Mouse (Mus musculus): ENCODE measurements around the gene Gstt2.

Gene Gstt2

GRCm38 (mm10) chr10:75827668-75828360 is 9.4 kb downstream of the Gstt2 start:
- peak; percentile 95 for DNase-seq (ENCODE audit: low read depth, low spot score)

GRCm38 (mm10) chr10:75824530-75824929 is 12.7 kb downstream of the Gstt2 start:
- no peak for DNase-seq (ENCODE audit: low read depth, low spot score)

GRCm38 (mm10) chr10:75823782-75824181 is 13.4 kb downstream of the Gstt2 start:
- DNase-seq (ENCODE audit: low read depth, low spot score) = no peak

- no peak for DNase-seq (ENCODE audit: low read depth, low spot score)
Observed at GRCm38 (mm10) chr10:75822443-75822842, 14.8 kb downstream of the Gstt2 start, which contains the start of gene Gstt4. Gene Gstt4, minus strand, starts transcription at chr10:75822543.

- no peak for DNase-seq (ENCODE audit: low read depth, low spot score)
Observed at GRCm38 (mm10) chr10:75819882-75820281, 17.3 kb downstream of the Gstt2 start.

- DNase-seq (ENCODE audit: low read depth, low spot score) = no peak
Observed at GRCm38 (mm10) chr10:75818641-75819040, 18.6 kb downstream of the Gstt2 start.

GRCm38 (mm10) chr10:75804217-75804616 is 33.0 kb downstream of the Gstt2 start:
- DNase-seq (ENCODE audit: low read depth, low spot score) = no peak

- peak; percentile 20 for DNase-seq (ENCODE audit: low read depth, low spot score)
Observed at GRCm38 (mm10) chr10:75798176-75798696, 39.0 kb downstream of the Gstt2 start, which contains the start of gene Gstt1. Gene Gstt1, minus strand, starts transcription at chr10:75798584.

GRCm38 (mm10) chr10:75797619-75798175 is 39.5 kb downstream of the Gstt2 start:
- DNase-seq (ENCODE audit: low read depth, low spot score) = peak; percentile 42

GRCm38 (mm10) chr10:75796731-75797516 is 40.3 kb downstream of the Gstt2 start:
- DNase-seq (ENCODE audit: low read depth, low spot score) = no peak

- DNase-seq (ENCODE audit: low read depth, low spot score) = peak; percentile 49
Observed at GRCm38 (mm10) chr10:75794880-75795279, 42.3 kb downstream of the Gstt2 start.

GRCm38 (mm10) chr10:75790773-75791172 is 46.5 kb downstream of the Gstt2 start:
- no peak for DNase-seq (ENCODE audit: low read depth, low spot score)

GRCm38 (mm10) chr10:75789841-75790240 is 47.4 kb downstream of the Gstt2 start:
- no peak for DNase-seq (ENCODE audit: low read depth, low spot score)

- DNase-seq (ENCODE audit: low read depth, low spot score) = no peak
Observed at GRCm38 (mm10) chr10:75789081-75789735, 48.0 kb downstream of the Gstt2 start.

- DNase-seq (ENCODE audit: low read depth, low spot score) = no peak
Observed at GRCm38 (mm10) chr10:75788277-75788676, 48.9 kb downstream of the Gstt2 start.

- DNase-seq (ENCODE audit: low read depth, low spot score) = no peak
Observed at GRCm38 (mm10) chr10:75785442-75785841, 51.8 kb downstream of the Gstt2 start.
